Mouse (Mus musculus) cerebellum, adult 2 months (tissue): ENCODE data around the gene Cd1d1.

Source experiments
- CTCF ChIP-seq: fragments of 200-500 bp; IDR thresholded peaks from 2 replicates; pipeline ENCODE4 v1.5.1; 2011; ENCODE audit warnings: low read depth, mild to moderate bottlenecking, control low read depth, low read length, moderate library complexity, borderline replicate concordance; ENCODE audit not compliant: insufficient read depth
- POLR2A ChIP-seq: fragments of 200-500 bp; IDR thresholded peaks from 2 replicates; pipeline ENCODE4 v1.6.1; 2011; ENCODE audit warnings: low read length, control low read depth, borderline replicate concordance; ENCODE audit not compliant: insufficient read depth

- TF ChIP-seq CTCF, result 0 out of 2 replicates have a peak, but pooled peaks have one; percentile 15
- TF ChIP-seq POLR2A, result no peak
These were observed 45.4 kb downstream of the Cd1d1 start for GRCm38 (mm10) chr3:86953819-86954218.
